Mouse (Mus musculus) kidney, postnatal 36 days (tissue): Measurements from ENCODE around the gene Pard3.

ENCODE experiments used
- DNase-seq, 2 experiments: peaks; one replicate each; pipeline ENCODE4 v3.0.0; 2021 to 2022; ENCODE audit warnings: mixed read lengths in 2 of 2

Gene Pard3

GRCm38 (mm10) chr8:127638232-127639087 lies 574.8 kb downstream of the Pard3 start:
- no peak for DNase-seq

GRCm38 (mm10) chr8:127639088-127639453 lies 575.4 kb downstream of the Pard3 start:
- DNase-seq = no peak

GRCm38 (mm10) chr8:127655559-127655958 lies 591.9 kb downstream of the Pard3 start:
- no peak for DNase-seq
